Mouse (Mus musculus) kidney, postnatal 0 days (tissue): ENCODE measurements at regions not wholly inside any gene's neighbourhood (a gene's known extent, or its start where the extent isn't known, plus 50 kb on each side); places are given as distances from the start of the nearest gene placed in this dataset.

Source experiments
- ATAC-seq: fragments of 200-750 bp; cut with Nextera tagmentation; replicated peaks from 2 replicates; pipeline ENCODE4 v1.8.0; 2017; ENCODE audit warnings: low read depth, moderate number of reproducible peaks, moderate TSS enrichment, moderate library complexity; ENCODE audit not compliant: low FRiP score
- DNase-seq: peaks from one replicate; pipeline ENCODE4 v3.0.0-alpha.2; 2016; ENCODE audit warnings: low spot score
- H3K27ac ChIP-seq: fragments of 300-500 bp; sonication (generic); 2 replicates; pipeline ENCODE4 v1.5.1; 2014; ENCODE audit warnings: mild to moderate bottlenecking
- H3K27me3 ChIP-seq: fragments of 300-500 bp; sonication (generic); 2 replicates; pipeline ENCODE4 v1.6.1; 2014; ENCODE audit warnings: low read length, mixed read lengths; ENCODE audit not compliant: insufficient read depth
- H3K36me3 ChIP-seq: fragments of 300-500 bp; sonication (generic); 2 replicates; pipeline ENCODE4 v1.6.1; 2014; ENCODE audit warnings: low read length, mixed read lengths; ENCODE audit not compliant: insufficient read depth
- H3K4me1 ChIP-seq: fragments of 300-500 bp; sonication (generic); replicated peaks from 2 replicates; pipeline ENCODE4 v1.6.1; 2014; ENCODE audit warnings: antibody characterized with exemption, low read length, mixed read lengths; ENCODE audit not compliant: insufficient read depth
- H3K4me2 ChIP-seq: fragments of 300-500 bp; sonication (generic); 2 replicates; pipeline ENCODE4 v1.6.1; 2014; ENCODE audit warnings: mild to moderate bottlenecking, low read length, moderate library complexity, mixed read lengths
- H3K4me3 ChIP-seq: fragments of 300-500 bp; sonication (generic); replicated peaks from 2 replicates; pipeline ENCODE4 v1.5.1; 2014; ENCODE audit warnings: low read depth, low read length
- H3K9ac ChIP-seq: fragments of 300-500 bp; sonication (generic); 2 replicates; pipeline ENCODE4 v1.6.1; 2014; ENCODE audit warnings: low read depth, low read length
- H3K9me3 ChIP-seq: fragments of 300-500 bp; sonication (generic); replicated peaks from 2 replicates; pipeline ENCODE4 v1.6.1; 2016; ENCODE audit warnings: low read length, inconsistent platforms, mixed read lengths
- CTCF ChIP-seq: IDR thresholded peaks from 2 replicates; pipeline ENCODE4 v1.5.1; 2016; ENCODE audit warnings: antibody characterized with exemption, low read depth, mild to moderate bottlenecking, moderate library complexity
- WGBS: fragments of 180-500 bp; shearing (Covaris S2); extraction: QIAGEN DNeasy Blood & Tissue Kit; methylation state at CpG from one replicate; pipeline ENCODE4 v1.1.7; 2014; 5-methylcytosine and 5-hydroxymethylcytosine counted together

- DNase-seq: no peak
- ATAC-seq: no peak
- H3K36me3 ChIP-seq: no peaks in the 10 kb centered on the region
- H3K9me3 ChIP-seq: no peaks in the 10 kb centered on the region
- no peaks in the 10 kb centered on the region for H3K4me1 ChIP-seq
- no peak overlapping the region for H3K4me3 ChIP-seq
- H3K4me2 ChIP-seq: no peak overlapping the region
- no peak for TF ChIP-seq CTCF
- H3K9ac ChIP-seq: no peak overlapping the region
- H3K27me3 ChIP-seq: no peaks in the 10 kb centered on the region
- no peak overlapping the region for H3K27ac ChIP-seq
Observed at GRCm38 (mm10) chr8:34610186-34610585, 498.6 kb upstream of the Gm10131 start.

- no peak overlapping the region for H3K27ac ChIP-seq
- no peak overlapping the region for H3K4me3 ChIP-seq
- no peaks in the 10 kb centered on the region for H3K9me3 ChIP-seq
- DNase-seq (no peak), ATAC-seq (no peak)
- no peaks in the 10 kb centered on the region for H3K36me3 ChIP-seq
- no peaks in the 10 kb centered on the region for H3K4me1 ChIP-seq
- H3K27me3 ChIP-seq: no peaks in the 10 kb centered on the region
- no peak overlapping the region for H3K9ac ChIP-seq
- WGBS: 89% methylated on average over 2 of the region's 2 CpGs
- H3K4me2 ChIP-seq: no peak overlapping the region
- TF ChIP-seq CTCF: no peak
Observed at GRCm38 (mm10) chr8:34607426-34607825, 495.9 kb upstream of the Gm10131 start.

GRCm38 (mm10) chr8:34605031-34605430 lies 493.5 kb upstream of the Gm10131 start:
- Histone ChIP-seq H3K36me3 (no peaks in the 10 kb centered on the region), H3K9ac (no peak overlapping the region), H3K4me1 (no peaks in the 10 kb centered on the region), H3K4me3 (no peak overlapping the region), H3K4me2 (no peak overlapping the region), H3K27me3 (no peaks in the 10 kb centered on the region), H3K27ac (no peak overlapping the region), H3K9me3 (no peaks in the 10 kb centered on the region)
- DNase-seq (no peak), ATAC-seq (no peak)
- WGBS: 100% methylated on average over 2 of the region's 2 CpGs
- TF ChIP-seq CTCF: no peak

GRCm38 (mm10) chr8:34604581-34604980 lies 493.0 kb upstream of the Gm10131 start:
- no peak overlapping the region for H3K4me2 ChIP-seq
- WGBS: 64% methylated on average over 2 of the region's 2 CpGs
- no peak for ATAC-seq

GRCm38 (mm10) chr8:34601426-34601953 lies 490.0 kb upstream of the Gm10131 start:
- 72% methylated on average over 3 of the region's 3 CpGs for WGBS
- ATAC-seq (no peak), DNase-seq (no peak)

More at GRCm38 (mm10) chr8:34604581-34604980, 493.0 kb upstream of the Gm10131 start:
- Histone ChIP-seq H3K27ac (no peak overlapping the region), H3K9ac (no peak overlapping the region), H3K4me3 (no peak overlapping the region), H3K4me1 (no peaks in the 10 kb centered on the region), H3K36me3 (no peaks in the 10 kb centered on the region), H3K27me3 (no peaks in the 10 kb centered on the region), H3K9me3 (no peaks in the 10 kb centered on the region)
- no peak for DNase-seq
- TF ChIP-seq CTCF: no peak

GRCm38 (mm10) chr8:34600880-34601279 lies 489.3 kb upstream of the Gm10131 start:
- DNase-seq (no peak), ATAC-seq (no peak)
- no peak overlapping the region for H3K4me2 ChIP-seq
- no peak overlapping the region for H3K9ac ChIP-seq
- H3K27ac ChIP-seq: no peak overlapping the region
- no peaks in the 10 kb centered on the region for H3K27me3 ChIP-seq
- WGBS: 84% methylated on average over 5 of the region's 5 CpGs
- H3K9me3 ChIP-seq: no peaks in the 10 kb centered on the region
- TF ChIP-seq CTCF: no peak
- no peak overlapping the region for H3K4me3 ChIP-seq
- H3K36me3 ChIP-seq: no peaks in the 10 kb centered on the region
- no peaks in the 10 kb centered on the region for H3K4me1 ChIP-seq

More at GRCm38 (mm10) chr8:34601426-34601953, 490.0 kb upstream of the Gm10131 start:
- Histone ChIP-seq H3K36me3 (no peaks in the 10 kb centered on the region), H3K4me2 (no peak overlapping the region), H3K9ac (no peak overlapping the region), H3K9me3 (no peaks in the 10 kb centered on the region), H3K4me1 (no peaks in the 10 kb centered on the region), H3K27ac (no peak overlapping the region), H3K4me3 (no peak overlapping the region), H3K27me3 (no peaks in the 10 kb centered on the region)
- no peak for TF ChIP-seq CTCF

GRCm38 (mm10) chr8:34596593-34596992 lies 485.1 kb upstream of the Gm10131 start:
- ATAC-seq: no peak

More at GRCm38 (mm10) chr8:34596593-34596992, 485.1 kb upstream of the Gm10131 start:
- H3K27ac ChIP-seq: no peak overlapping the region
- H3K36me3 ChIP-seq: no peaks in the 10 kb centered on the region
- no peaks in the 10 kb centered on the region for H3K4me1 ChIP-seq
- no peak for TF ChIP-seq CTCF
- H3K4me3 ChIP-seq: no peak overlapping the region
- H3K4me2 ChIP-seq: no peak overlapping the region
- 56% methylated on average over 5 of the region's 5 CpGs for WGBS
- H3K27me3 ChIP-seq: no peaks in the 10 kb centered on the region
- H3K9ac ChIP-seq: no peak overlapping the region
- DNase-seq: peak; percentile 9
- no peaks in the 10 kb centered on the region for H3K9me3 ChIP-seq
